Mouse (Mus musculus): ENCODE measurements around the gene Cacnb4. TPM values are rescaled to one million over a fixed set of nuclear protein-coding genes. Genes with fewer than 3 reads are reported as not detected.

The Cacnb4 gene
- polyA plus RNA-seq, 1 experiment = 0.45 TPM

DNA sequence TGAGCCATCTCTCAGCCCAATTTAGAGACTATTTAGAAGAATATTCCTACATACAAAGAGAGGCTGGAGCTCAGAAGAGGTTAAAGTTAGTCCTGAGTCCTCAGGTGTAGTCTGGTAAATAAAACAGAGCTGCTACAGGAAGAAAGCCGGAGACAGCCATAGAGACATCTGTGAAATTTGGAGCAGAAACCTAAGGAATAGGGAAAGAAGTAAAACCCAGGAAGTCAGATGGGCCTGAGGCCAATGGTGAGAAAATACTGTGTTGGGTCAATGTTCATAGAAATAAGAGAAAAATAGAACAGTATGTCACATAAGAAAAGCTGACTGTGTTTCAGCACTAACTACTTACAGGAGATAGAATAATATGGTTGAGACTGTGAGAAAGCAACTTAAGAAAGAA lies 155.6 kb downstream of the Cacnb4 start:
- no peak for TF ChIP-seq CTCF (IDR thresholded peaks at IDR 0.05; ENCODE audit: control insufficient read depth, insufficient read depth, low read length)
- no peak for TF ChIP-seq POLR2A (IDR thresholded peaks at IDR 0.05; ENCODE audit: borderline replicate concordance, control insufficient read depth, low read depth, low read length)
- no peak overlapping the region for H3K4me3 ChIP-seq (replicated peaks; ENCODE audit: control insufficient read depth, low read depth, low read length)
- H3K27ac ChIP-seq (ENCODE audit: control insufficient read depth, insufficient read depth, low read depth, low read length, poor library complexity) = no peak overlapping the region
- no peaks in the 10 kb centered on the region; the same call in 1 of the 2 replicates for H3K4me1 ChIP-seq (ENCODE audit: control insufficient read depth, insufficient read depth, low read length)
- 70% methylated on average over 1 of the region's 1 CpGs for WGBS

DNA sequence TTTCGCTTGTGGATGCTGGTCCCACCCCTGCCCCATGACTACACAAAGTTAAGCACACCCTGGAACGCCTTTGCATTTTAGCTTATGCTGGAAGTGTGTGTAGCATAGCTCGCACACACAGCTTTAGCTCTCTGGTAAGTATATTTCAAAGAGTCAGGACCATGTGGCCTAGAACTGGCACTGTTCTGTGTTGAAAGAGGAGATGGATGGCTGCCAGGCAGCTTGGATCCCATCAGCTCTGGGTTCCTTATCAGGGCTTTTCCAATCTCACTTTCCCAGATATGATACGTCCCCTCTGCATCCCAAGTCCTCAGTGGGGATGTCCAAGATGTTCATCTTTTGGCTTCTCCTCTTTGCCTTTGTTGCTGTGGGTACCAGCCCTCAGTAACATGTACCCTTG lies 157.9 kb downstream of the Cacnb4 start:
- no peaks in the 10 kb centered on the region; the same call in 1 of the 2 replicates for H3K4me1 ChIP-seq (ENCODE audit: control insufficient read depth, insufficient read depth, low read length)
- no peak overlapping the region for H3K4me3 ChIP-seq (replicated peaks; ENCODE audit: control insufficient read depth, low read depth, low read length)
- TF ChIP-seq CTCF (IDR thresholded peaks at IDR 0.05; ENCODE audit: control insufficient read depth, insufficient read depth, low read length) (no peak), POLR2A (IDR thresholded peaks at IDR 0.05; ENCODE audit: borderline replicate concordance, control insufficient read depth, low read depth, low read length) (no peak)
- 77% methylated on average over 4 of the region's 4 CpGs for WGBS
- H3K27ac ChIP-seq (ENCODE audit: control insufficient read depth, insufficient read depth, low read depth, low read length, poor library complexity) = no peak overlapping the region

DNA sequence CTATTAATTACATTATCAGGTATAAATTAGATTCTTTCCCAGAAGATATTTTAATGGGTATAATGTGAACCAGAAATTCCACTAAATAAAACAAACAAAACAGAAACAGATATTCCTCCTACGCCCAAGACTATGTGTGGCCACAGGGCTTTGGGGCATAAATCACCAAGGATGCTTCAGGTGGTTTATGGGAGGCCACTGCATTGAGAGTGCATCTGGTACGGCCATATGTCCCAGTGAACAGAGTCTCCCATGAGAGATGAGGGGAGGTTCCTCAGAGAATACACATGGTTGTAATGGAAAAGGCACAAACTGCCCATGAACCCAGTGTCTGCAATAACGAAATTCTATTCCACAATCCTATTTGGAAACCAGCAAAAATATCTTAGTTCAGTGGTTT lies 160.1 kb downstream of the Cacnb4 start:
- Histone ChIP-seq H3K4me1 (ENCODE audit: control insufficient read depth, insufficient read depth, low read length) (no peaks in the 10 kb centered on the region), H3K4me3 (replicated peaks; ENCODE audit: control insufficient read depth, low read depth, low read length) (no peak overlapping the region), H3K27ac (ENCODE audit: control insufficient read depth, insufficient read depth, low read depth, low read length, poor library complexity) (no peak overlapping the region)
- WGBS = 73% methylated on average over 3 of the region's 3 CpGs
- TF ChIP-seq CTCF (IDR thresholded peaks at IDR 0.05; ENCODE audit: control insufficient read depth, insufficient read depth, low read length) = no peak
- TF ChIP-seq POLR2A (IDR thresholded peaks at IDR 0.05; ENCODE audit: borderline replicate concordance, control insufficient read depth, low read depth, low read length) = no peak

DNA sequence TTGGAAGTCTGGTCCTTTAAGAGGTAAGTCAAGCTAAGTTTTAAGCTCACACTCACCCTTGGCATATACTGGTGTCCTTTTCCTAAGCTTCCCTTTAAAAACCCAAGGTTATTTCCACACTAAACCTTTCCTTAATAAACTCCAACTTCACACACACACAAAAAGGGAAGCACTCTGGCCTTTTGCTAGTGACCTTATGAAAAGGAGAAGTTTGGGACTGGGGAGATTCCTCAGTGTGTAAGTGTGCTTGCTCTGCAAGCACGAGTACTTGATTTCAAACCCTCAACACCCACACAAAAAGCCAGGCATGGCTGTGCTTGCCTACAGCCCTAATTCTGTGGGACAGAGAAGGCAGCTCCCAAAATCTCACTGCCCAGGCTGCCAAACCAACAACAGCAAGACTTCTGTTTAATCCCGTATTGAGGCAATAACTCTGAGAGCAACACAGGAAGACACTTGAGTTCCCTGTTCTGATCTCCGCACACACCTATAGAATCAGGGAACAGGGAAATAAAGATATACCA lies 163.7 kb downstream of the Cacnb4 start:
- Histone ChIP-seq H3K4me1 (ENCODE audit: control insufficient read depth, insufficient read depth, low read length) (no peaks in the 10 kb centered on the region; the same call in 1 of the 2 replicates), H3K4me3 (replicated peaks; ENCODE audit: control insufficient read depth, low read depth, low read length) (no peak overlapping the region), H3K27ac (ENCODE audit: control insufficient read depth, insufficient read depth, low read depth, low read length, poor library complexity) (no peak overlapping the region)
- no peak for TF ChIP-seq CTCF (IDR thresholded peaks at IDR 0.05; ENCODE audit: control insufficient read depth, insufficient read depth, low read length)
- TF ChIP-seq POLR2A (IDR thresholded peaks at IDR 0.05; ENCODE audit: borderline replicate concordance, control insufficient read depth, low read depth, low read length) = no peak
- whole genome bisulfite sequencing = 15% methylated on average over 3 of the region's 3 CpGs

DNA sequence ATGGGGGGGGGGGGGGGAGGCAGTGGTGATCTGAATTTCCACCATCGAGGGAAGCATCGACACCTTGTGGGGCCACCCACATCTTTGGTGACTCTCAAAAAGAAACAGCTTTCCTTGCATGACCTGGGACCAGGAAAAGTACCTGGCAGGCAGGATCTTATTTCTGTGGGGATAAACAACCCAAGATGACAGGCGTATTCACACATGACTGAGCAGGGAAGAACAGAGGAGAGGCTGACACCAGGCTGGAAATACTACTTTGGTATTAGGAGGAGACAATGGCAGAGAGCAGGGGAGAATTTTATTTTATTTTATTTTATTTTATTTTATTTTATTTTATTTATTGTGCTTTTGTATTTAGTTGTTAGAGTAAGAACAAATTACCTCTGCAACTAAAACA lies 164.4 kb downstream of the Cacnb4 start:
- TF ChIP-seq CTCF (IDR thresholded peaks at IDR 0.05; ENCODE audit: control insufficient read depth, insufficient read depth, low read length) (no peak), POLR2A (IDR thresholded peaks at IDR 0.05; ENCODE audit: borderline replicate concordance, control insufficient read depth, low read depth, low read length) (no peak)
- 80% methylated on average over 3 of the region's 3 CpGs for WGBS
- Histone ChIP-seq H3K4me3 (replicated peaks; ENCODE audit: control insufficient read depth, low read depth, low read length) (no peak overlapping the region), H3K27ac (ENCODE audit: control insufficient read depth, insufficient read depth, low read depth, low read length, poor library complexity) (no peak overlapping the region), H3K4me1 (ENCODE audit: control insufficient read depth, insufficient read depth, low read length) (no peaks in the 10 kb centered on the region; the same call in 1 of the 2 replicates)

DNA sequence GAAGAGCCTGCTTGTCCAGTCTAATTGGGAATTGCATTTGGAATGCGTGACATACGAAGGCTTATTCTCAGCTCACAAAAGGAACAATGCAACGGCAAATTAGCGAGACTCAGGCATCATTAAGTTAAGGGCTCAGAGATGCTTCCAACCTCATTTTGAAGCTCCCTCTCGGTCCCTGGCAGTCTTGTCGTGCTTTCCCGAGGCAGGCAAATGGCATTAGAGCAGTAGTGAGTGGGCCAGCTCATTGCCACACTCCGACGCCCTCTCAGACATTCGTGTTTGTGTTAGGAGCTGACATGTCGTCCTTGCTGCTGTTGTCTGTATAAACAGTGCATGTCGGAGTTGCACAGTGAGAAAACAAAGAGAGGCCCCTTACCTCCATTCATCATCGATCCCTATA lies 164.8 kb downstream of the Cacnb4 start:
- TF ChIP-seq CTCF (IDR thresholded peaks at IDR 0.05; ENCODE audit: control insufficient read depth, insufficient read depth, low read length) = no peak
- TF ChIP-seq POLR2A (IDR thresholded peaks at IDR 0.05; ENCODE audit: borderline replicate concordance, control insufficient read depth, low read depth, low read length) = no peak
- WGBS = 85% methylated on average over 13 of the region's 13 CpGs
- Histone ChIP-seq H3K4me3 (replicated peaks; ENCODE audit: control insufficient read depth, low read depth, low read length) (no peak overlapping the region), H3K27ac (ENCODE audit: control insufficient read depth, insufficient read depth, low read depth, low read length, poor library complexity) (no peak overlapping the region), H3K4me1 (ENCODE audit: control insufficient read depth, insufficient read depth, low read length) (no peaks in the 10 kb centered on the region; the same call in 1 of the 2 replicates)

DNA sequence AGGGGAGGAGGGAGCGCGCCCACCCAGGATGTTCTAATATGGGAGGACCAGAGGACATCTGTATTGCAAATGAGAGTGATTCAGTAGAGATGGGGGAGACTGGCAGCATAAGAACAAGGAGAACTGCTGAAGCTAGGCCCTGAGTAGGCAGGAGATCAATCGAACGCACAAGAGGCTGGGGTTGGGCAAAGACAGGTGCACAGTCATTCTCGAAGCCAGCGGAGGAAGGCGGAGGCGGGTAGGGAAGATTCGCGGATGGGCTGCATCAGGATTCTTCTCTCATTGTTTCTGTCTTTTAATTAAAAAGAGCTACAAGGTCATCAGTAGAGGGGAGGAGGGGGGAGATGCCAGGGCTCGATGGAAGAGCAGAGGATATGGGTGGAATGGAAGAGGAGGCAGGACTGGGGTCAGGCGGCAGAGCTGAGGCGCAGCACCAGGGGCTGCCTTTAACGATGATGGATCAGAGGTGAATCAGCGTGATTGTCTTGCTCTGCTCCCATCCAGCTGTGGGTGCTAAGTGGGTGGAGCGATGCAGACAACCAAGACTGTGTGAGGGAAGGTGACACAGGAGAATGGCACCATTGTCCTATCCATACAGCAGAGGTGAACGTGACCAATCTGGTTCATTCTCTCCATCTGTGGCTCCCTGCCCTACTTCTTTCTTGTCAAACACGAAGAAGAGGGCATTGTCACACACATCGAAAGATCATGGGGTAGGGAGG lies 166.7 kb downstream of the Cacnb4 start:
- WGBS = 88% methylated on average over 19 of the region's 19 CpGs
- H3K4me3 ChIP-seq (replicated peaks; ENCODE audit: control insufficient read depth, low read depth, low read length) = no peak overlapping the region
- TF ChIP-seq POLR2A (IDR thresholded peaks at IDR 0.05; ENCODE audit: borderline replicate concordance, control insufficient read depth, low read depth, low read length) = no peak
- no peak for TF ChIP-seq CTCF (IDR thresholded peaks at IDR 0.05; ENCODE audit: control insufficient read depth, insufficient read depth, low read length)
- H3K4me1 ChIP-seq (ENCODE audit: control insufficient read depth, insufficient read depth, low read length) = no peaks in the 10 kb centered on the region; the same call in 1 of the 2 replicates
- H3K27ac ChIP-seq (ENCODE audit: control insufficient read depth, insufficient read depth, low read depth, low read length, poor library complexity) = no peak overlapping the region

DNA sequence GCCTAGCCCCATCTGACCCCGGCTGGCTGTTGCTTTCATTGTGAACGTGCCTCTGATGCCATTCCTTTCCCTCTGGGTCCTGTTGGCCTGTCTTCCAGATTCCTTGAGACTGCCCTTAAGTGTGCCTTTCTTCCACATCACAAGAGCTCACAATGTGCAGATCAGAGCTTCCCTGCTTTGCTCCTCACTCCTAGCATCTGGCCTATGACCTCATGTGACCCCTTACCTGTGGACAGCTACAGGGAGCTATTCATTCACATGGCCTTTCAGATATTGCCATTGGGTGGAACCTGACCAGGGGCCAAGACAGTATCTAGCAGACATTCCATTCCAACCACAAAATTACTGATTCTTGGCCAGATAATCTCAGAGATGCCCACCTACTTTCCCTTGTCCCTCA lies 171.5 kb downstream of the Cacnb4 start:
- H3K27ac ChIP-seq (ENCODE audit: control insufficient read depth, insufficient read depth, low read depth, low read length, poor library complexity) = no peak overlapping the region
- TF ChIP-seq CTCF (IDR thresholded peaks at IDR 0.05; ENCODE audit: control insufficient read depth, insufficient read depth, low read length) = no peak
- WGBS = 77% methylated on average over 2 of the region's 2 CpGs
- H3K4me1 ChIP-seq (ENCODE audit: control insufficient read depth, insufficient read depth, low read length) = no peaks in the 10 kb centered on the region; the same call in 1 of the 2 replicates
- H3K4me3 ChIP-seq (replicated peaks; ENCODE audit: control insufficient read depth, low read depth, low read length) = no peak overlapping the region
